Mouse (Mus musculus): ENCODE data around the gene Eif4a2.

Eif4a2 gene

GRCm38 (mm10) chr16:23132336-23132735, 25.1 kb downstream of the Eif4a2 start:
- in situ Hi-C loops (cut with MboI, MseI) = no loop called here

- in situ Hi-C loops (cut with MboI, MseI) = loop anchor here (5.0 kb wide), 1 partner anchor 43 kb away; no protein-coding TSS in a partner anchor
Measured at GRCm38 (mm10) chr16:23135421-23136149, 28.3 kb downstream of the Eif4a2 start.

- in situ Hi-C loops (cut with MboI, MseI) = loop anchor here (5.0 kb wide), 1 partner anchor 44 kb away; no protein-coding TSS in a partner anchor
Measured at GRCm38 (mm10) chr16:23136406-23136970, 29.2 kb downstream of the Eif4a2 start.

GRCm38 (mm10) chr16:23140911-23141310, 33.7 kb downstream of the Eif4a2 start:
- in situ Hi-C loops (cut with MboI, MseI) = no loop called here

- in situ Hi-C loops (cut with MboI, MseI) = no loop called here
Measured at GRCm38 (mm10) chr16:23144326-23144725, 37.1 kb downstream of the Eif4a2 start.

GRCm38 (mm10) chr16:23145211-23145610, 38.0 kb downstream of the Eif4a2 start:
- in situ Hi-C loops (cut with MboI, MseI) = no loop called here

- in situ Hi-C loops (cut with MboI, MseI) = no loop called here
Measured at GRCm38 (mm10) chr16:23146280-23146679, 39.0 kb downstream of the Eif4a2 start, which contains the start of gene Adipoq. Adipoq (plus strand) TSS chr16:23146536.

GRCm38 (mm10) chr16:23148936-23149335, 41.7 kb downstream of the Eif4a2 start:
- in situ Hi-C loops (cut with MboI, MseI) = no loop called here

- in situ Hi-C loops (cut with MboI, MseI) = no loop called here
Measured at GRCm38 (mm10) chr16:23149396-23149795, 42.2 kb downstream of the Eif4a2 start.

GRCm38 (mm10) chr16:23151423-23151822, 44.2 kb downstream of the Eif4a2 start:
- in situ Hi-C loops (cut with MboI, MseI) = loop anchor here (10.0 kb wide), 1 partner anchor 1787 kb away; no protein-coding TSS in a partner anchor

- in situ Hi-C loops (cut with MboI, MseI) = loop anchor here (10.0 kb wide), 1 partner anchor 1789 kb away; no protein-coding TSS in a partner anchor
Measured at GRCm38 (mm10) chr16:23154261-23154660, 47.0 kb downstream of the Eif4a2 start.

GRCm38 (mm10) chr16:23157013-23157412, 49.8 kb downstream of the Eif4a2 start:
- in situ Hi-C loops (cut with MboI, MseI) = loop anchor here (10.0 kb wide), 1 partner anchor 1792 kb away; no protein-coding TSS in a partner anchor

GRCm38 (mm10) chr16:23158292-23158691, 51.0 kb downstream of the Eif4a2 start:
- in situ Hi-C loops (cut with MboI, MseI) = loop anchor here (10.0 kb wide), 1 partner anchor 1793 kb away; no protein-coding TSS in a partner anchor

- in situ Hi-C loops (cut with MboI, MseI) = loop anchor here (10.0 kb wide), 1 partner anchor 1794 kb away; no protein-coding TSS in a partner anchor
Measured at GRCm38 (mm10) chr16:23158957-23159356, 51.7 kb downstream of the Eif4a2 start.

- in situ Hi-C loops (cut with MboI, MseI) = loop anchor here (10.0 kb wide), 2 partner anchors 245 to 1795 kb away; no protein-coding TSS in a partner anchor
Measured at GRCm38 (mm10) chr16:23159749-23160148, 52.5 kb downstream of the Eif4a2 start.

- in situ Hi-C loops (cut with MboI, MseI) = loop anchor here (10.0 kb wide), 1 partner anchor 243 kb away; no protein-coding TSS in a partner anchor
Measured at GRCm38 (mm10) chr16:23162116-23162515, 54.9 kb downstream of the Eif4a2 start.

Measured in T-helper 2 cell (primary cell).